Mouse (Mus musculus) myocyte (in vitro differentiated cells): ENCODE results near the gene Ndufc2. TPM values are rescaled to one million over a fixed set of nuclear protein-coding genes. Genes with fewer than 3 reads are reported as not detected.
"Not testable (repeated sequence)": the region's sequence is repeated elsewhere in the genome, so short reads cannot be mapped to it uniquely, and the experiment has no call there.

ENCODE experiments used
- H3K27me3 ChIP-seq: one replicate; pipeline ENCODE4 v1.6.1; 2011; ENCODE audit not compliant: control insufficient read depth, insufficient read depth, insufficient read length
- H3K36me3 ChIP-seq: one replicate; pipeline ENCODE4 v1.6.1; 2011; ENCODE audit not compliant: control insufficient read depth, insufficient read depth
- H3K4me2 ChIP-seq: one replicate; pipeline ENCODE4 v1.6.1; 2011; ENCODE audit warnings: low read depth, control low read depth
- H3K4me3 ChIP-seq: one replicate; pipeline ENCODE4 v1.5.1; 2011; ENCODE audit warnings: mild to moderate bottlenecking, control low read depth, moderate library complexity
- H3K79me2 ChIP-seq: one replicate; pipeline ENCODE4 v1.6.1; 2011; ENCODE audit not compliant: control insufficient read depth, insufficient read depth
- H3ac ChIP-seq: one replicate; pipeline ENCODE4 v1.6.1; 2011; ENCODE audit not compliant: control insufficient read depth, insufficient read length
- CEBPB ChIP-seq: IDR thresholded peaks from 2 replicates; pipeline ENCODE4 v1.6.1; 2011; ENCODE audit warnings: mild to moderate bottlenecking, moderate library complexity; ENCODE audit not compliant: poor library complexity, insufficient read depth, severe bottlenecking
- E2F4 ChIP-seq: IDR thresholded peaks from one replicate; pipeline ENCODE4 v1.6.1; 2011; ENCODE audit warnings: mild to moderate bottlenecking, control low read depth, moderate library complexity; ENCODE audit not compliant: insufficient read depth
- MAX ChIP-seq: IDR thresholded peaks from one replicate; pipeline ENCODE4 v1.6.1; 2011; ENCODE audit warnings: low read depth, mild to moderate bottlenecking, control low read depth
- MYOD1 ChIP-seq, 3 experiments: IDR thresholded peaks; one replicate each; pipeline ENCODE4 v1.6.1; 2011; ENCODE audit warnings: control low read depth in 2 of 3, low read depth in 2 of 3, mild to moderate bottlenecking in 2 of 3, moderate library complexity in 1 of 3; ENCODE audit not compliant: insufficient read length in 2 of 3, control insufficient read depth in 1 of 3
- MYOG ChIP-seq, 3 experiments: IDR thresholded peaks; one replicate each; pipeline ENCODE4 v1.6.1; 2011; ENCODE audit warnings: control low read depth in 2 of 3, low read depth in 2 of 3, mild to moderate bottlenecking in 2 of 3; ENCODE audit not compliant: insufficient read length in 2 of 3, control insufficient read depth in 1 of 3, insufficient read depth in 1 of 3
- POLR2A ChIP-seq: IDR thresholded peaks from one replicate; pipeline ENCODE4 v1.6.1; 2011; ENCODE audit warnings: low read depth, mild to moderate bottlenecking, control low read depth, moderate library complexity; ENCODE audit not compliant: insufficient read length
- POLR2AphosphoS2 ChIP-seq: IDR thresholded peaks from one replicate; pipeline ENCODE4 v1.6.1; 2011; ENCODE audit warnings: low read depth, control low read depth; ENCODE audit not compliant: insufficient read length
- REST ChIP-seq: IDR thresholded peaks from one replicate; pipeline ENCODE4 v1.6.1; 2011; ENCODE audit warnings: mild to moderate bottlenecking, control low read depth, moderate library complexity; ENCODE audit not compliant: insufficient read depth, insufficient read length
- SRF ChIP-seq: IDR thresholded peaks from one replicate; pipeline ENCODE4 v1.6.1; 2011; ENCODE audit warnings: low read depth; ENCODE audit not compliant: control insufficient read depth, insufficient read length
- TCF12 ChIP-seq: IDR thresholded peaks from one replicate; pipeline ENCODE4 v1.6.1; 2011; ENCODE audit warnings: mild to moderate bottlenecking, control low read depth; ENCODE audit not compliant: poor library complexity, insufficient read depth, severe bottlenecking
- TCF3 ChIP-seq: IDR thresholded peaks from one replicate; pipeline ENCODE4 v1.6.1; 2011; ENCODE audit warnings: low read depth, control low read depth; ENCODE audit not compliant: insufficient read length
- USF1 ChIP-seq: IDR thresholded peaks from one replicate; pipeline ENCODE4 v1.6.1; 2011; ENCODE audit warnings: low read depth, mild to moderate bottlenecking, control low read depth, moderate library complexity
- polyA plus RNA-seq: library from polyadenylated mRNA; unstranded; fragments of >200 nt; fragmentation: generic; extraction: Trizol; gene quantifications from one replicate; pipeline ENCODE4 v1.2.1, GENCODE M21; 2012; ENCODE audit warnings: missing spikeins

The Ndufc2 gene
- polyA plus RNA-seq, 1 experiment: 211 TPM

GRCm38 (mm10) chr7:97447050-97447531 lies 47.3 kb downstream of the Ndufc2 start:
- TF ChIP-seq TCF12: no peak

GRCm38 (mm10) chr7:97451023-97451422 lies 51.2 kb downstream of the Ndufc2 start, which contains the start of gene Kctd14:
Gene Kctd14 (plus strand): TSS chr7:97451323.
- not testable (repeated sequence) for H3K27me3 ChIP-seq, H3ac ChIP-seq, H3K79me2 ChIP-seq, H3K4me3 ChIP-seq, H3K4me2 ChIP-seq, H3K36me3 ChIP-seq

More at GRCm38 (mm10) chr7:97447050-97447531, 47.3 kb downstream of the Ndufc2 start:
- no peak overlapping the region for H3ac ChIP-seq
- H3K79me2 ChIP-seq: no peaks in the 10 kb centered on the region
- H3K4me3 ChIP-seq: no peak overlapping the region
- H3K36me3 ChIP-seq: no peaks in the 10 kb centered on the region
- peak overlapping the region; percentile 49 for H3K4me2 ChIP-seq
- H3K27me3 ChIP-seq: no peaks in the 10 kb centered on the region

- H3K27me3 ChIP-seq: no peaks in the 10 kb centered on the region
- TF ChIP-seq POLR2A (no peak), USF1 (no peak), MYOG (IDR thresholded peaks at IDR 0.05; ENCODE audit: control insufficient read depth in 1 of 3, insufficient read depth in 1 of 3, insufficient read length in 2 of 3, low read depth in 2 of 3) (no peak), TCF3 (no peak), MAX (no peak), CEBPB (no peak), E2F4 (no peak), POLR2AphosphoS2 (no peak), MYOD1 (IDR thresholded peaks at IDR 0.05; ENCODE audit: control insufficient read depth in 1 of 3, insufficient read length in 2 of 3, low read depth in 2 of 3) (no peak), SRF (no peak), REST (no peak), TCF12 (no peak)
- no peak overlapping the region for H3ac ChIP-seq
- H3K79me2 ChIP-seq: no peaks in the 10 kb centered on the region
- no peaks in the 10 kb centered on the region for H3K36me3 ChIP-seq
- no peak overlapping the region for H3K4me3 ChIP-seq
- no peak overlapping the region for H3K4me2 ChIP-seq
These were observed 52.4 kb downstream of the Ndufc2 start for GRCm38 (mm10) chr7:97452196-97452595.

- Histone ChIP-seq H3K4me2 (peak overlapping the region; percentile 69), H3ac (no peak overlapping the region), H3K36me3 (no peaks in the 10 kb centered on the region), H3K4me3 (no peak overlapping the region), H3K79me2 (no peaks in the 10 kb centered on the region), H3K27me3 (no peaks in the 10 kb centered on the region)
- TF ChIP-seq MYOG (IDR thresholded peaks at IDR 0.05; ENCODE audit: control insufficient read depth in 1 of 3, insufficient read depth in 1 of 3, insufficient read length in 2 of 3, low read depth in 2 of 3) (no peak), USF1 (no peak), MYOD1 (IDR thresholded peaks at IDR 0.05; ENCODE audit: control insufficient read depth in 1 of 3, insufficient read length in 2 of 3, low read depth in 2 of 3) (no peak), POLR2AphosphoS2 (no peak), REST (no peak), SRF (no peak), E2F4 (no peak), MAX (no peak), CEBPB (no peak), TCF12 (no peak), POLR2A (no peak), TCF3 (no peak)
These were observed 53.5 kb downstream of the Ndufc2 start for GRCm38 (mm10) chr7:97453141-97453921.

GRCm38 (mm10) chr7:97454795-97455194 lies 55.0 kb downstream of the Ndufc2 start:
- TF ChIP-seq MYOG (IDR thresholded peaks at IDR 0.05; ENCODE audit: control insufficient read depth in 1 of 3, insufficient read depth in 1 of 3, insufficient read length in 2 of 3, low read depth in 2 of 3) (no peak), POLR2AphosphoS2 (no peak), MAX (no peak), TCF3 (no peak), REST (no peak), TCF12 (no peak), MYOD1 (IDR thresholded peaks at IDR 0.05; ENCODE audit: control insufficient read depth in 1 of 3, insufficient read length in 2 of 3, low read depth in 2 of 3) (no peak), SRF (no peak), POLR2A (no peak), E2F4 (no peak), USF1 (no peak), CEBPB (no peak)
- Histone ChIP-seq H3K79me2 (no peaks in the 10 kb centered on the region), H3ac (no peak overlapping the region), H3K4me2 (no peak overlapping the region), H3K27me3 (no peaks in the 10 kb centered on the region), H3K4me3 (no peak overlapping the region), H3K36me3 (no peaks in the 10 kb centered on the region)
